14 mouse cellular contexts compared by ENCODE assay signal in genomic region chr1:64319155-64319582, GRCm38 (mm10).
"Had no signal": no experiment of that assay in that cellular context is flagged by ENCODE, and none has a peak within 500 bp of the region (broad histone marks: within the 10 kb centered on the region; RNA-seq: fewer than 3 reads in every experiment).

No protein-coding gene starts in this region.

- H3K36me3 ChIP-seq: limb, embryonic 15.5 days; liver, embryonic 12.5 days; midbrain, embryonic 13.5 days; neural tube, embryonic 15.5 days had no signal

- H3K4me2 ChIP-seq: limb, embryonic 15.5 days; liver, embryonic 12.5 days; lung, embryonic 14.5 days; midbrain, embryonic 13.5 days; neural tube, embryonic 15.5 days had no signal

- H3K4me3 ChIP-seq: limb, embryonic 15.5 days; liver, embryonic 12.5 days; megakaryocyte, embryonic 14.5 days; midbrain, embryonic 13.5 days; neural tube, embryonic 15.5 days had no signal

- DNase-seq: kidney, postnatal 36 days; layer of hippocampus, adult 9-11 months; layer of hippocampus, postnatal 36 days; lung, embryonic 14.5 days; lung, postnatal 14 days; right cerebral cortex, postnatal 4 days; spleen, adult 18-20 months; thymus, adult 18-20 months; thymus, postnatal 14 days had no signal

- H3K27me3 ChIP-seq: limb, embryonic 15.5 days; liver, embryonic 12.5 days; midbrain, embryonic 13.5 days; neural tube, embryonic 15.5 days had no signal
